Mouse (Mus musculus) olfactory bulb, adult 2 months (tissue): ENCODE measurements around the gene Tmem212. TPM values are rescaled to one million over a fixed set of nuclear protein-coding genes. Genes with fewer than 3 reads are reported as not detected.

Experiments
- H3K27ac ChIP-seq: fragments of 200-500 bp; 2 replicates; pipeline ENCODE4 v1.5.1; 2012; ENCODE audit warnings: low read depth, low read length; ENCODE audit not compliant: insufficient read depth
- H3K4me1 ChIP-seq: fragments of 200-500 bp; 2 replicates; pipeline ENCODE4 v1.6.1; 2012; ENCODE audit warnings: low read length; ENCODE audit not compliant: control insufficient read depth, insufficient read depth
- H3K4me3 ChIP-seq: fragments of 200-500 bp; 2 replicates; pipeline ENCODE4 v1.5.1; 2012; ENCODE audit warnings: mild to moderate bottlenecking, low read depth, low read length, moderate library complexity; ENCODE audit not compliant: insufficient read depth
- CTCF ChIP-seq: fragments of 200-500 bp; IDR thresholded peaks from 2 replicates; pipeline ENCODE4 v1.5.1; 2012; ENCODE audit warnings: low read depth, mild to moderate bottlenecking, low read length, moderate library complexity; ENCODE audit not compliant: insufficient read depth
- POLR2A ChIP-seq: fragments of 200-500 bp; IDR thresholded peaks from 2 replicates; pipeline ENCODE4 v1.6.1; 2012; ENCODE audit warnings: mild to moderate bottlenecking, low read depth, low read length, moderate library complexity; ENCODE audit not compliant: insufficient read depth
- WGBS: fragments of 180-500 bp; shearing (Covaris S2); methylation state at CpG from one replicate; pipeline ENCODE4 v1.1.7; 2018; 5-methylcytosine and 5-hydroxymethylcytosine counted together
- polyA plus RNA-seq: library from polyadenylated mRNA; stranded (reverse); fragments of >200 nt; gene quantifications from 2 replicates; pipeline ENCODE4 v1.2.4, GENCODE M21; 2012; ENCODE audit warnings: low replicate concordance; ENCODE audit not compliant: missing spikeins, insufficient read depth, insufficient read length

Gene Tmem212
- polyA plus RNA-seq, 1 experiment: not detected

GRCm38 (mm10) chr3:27836297-27836696, 59.9 kb downstream of the Tmem212 start:
- WGBS: 85% methylated on average over 3 of the region's 3 CpGs
- Histone ChIP-seq H3K4me1 (no peaks in the 10 kb centered on the region), H3K4me3 (no peak overlapping the region), H3K27ac (no peak overlapping the region)
- TF ChIP-seq CTCF (no peak), POLR2A (no peak)

GRCm38 (mm10) chr3:27835786-27836185, 60.4 kb downstream of the Tmem212 start:
- no peak overlapping the region for H3K27ac ChIP-seq
- no peaks in the 10 kb centered on the region for H3K4me1 ChIP-seq
- TF ChIP-seq POLR2A: no peak
- no peak for TF ChIP-seq CTCF
- 95% methylated on average over 8 of the region's 8 CpGs for WGBS
- no peak overlapping the region for H3K4me3 ChIP-seq

GRCm38 (mm10) chr3:27828755-27829154, 67.4 kb downstream of the Tmem212 start:
- WGBS: 90% methylated on average over 3 of the region's 3 CpGs
- Histone ChIP-seq H3K27ac (no peak overlapping the region), H3K4me3 (no peak overlapping the region), H3K4me1 (no peaks in the 10 kb centered on the region)
- TF ChIP-seq CTCF (no peak), POLR2A (no peak)

- Histone ChIP-seq H3K4me3 (no peak overlapping the region), H3K4me1 (no peaks in the 10 kb centered on the region), H3K27ac (no peak overlapping the region)
- TF ChIP-seq POLR2A (no peak), CTCF (peak; percentile 11; the same call in 1 of the 2 replicates)
- WGBS: 94% methylated on average over 3 of the region's 3 CpGs
Measured at GRCm38 (mm10) chr3:27827236-27827635, 68.9 kb downstream of the Tmem212 start.

- Histone ChIP-seq H3K27ac (no peak overlapping the region), H3K4me3 (no peak overlapping the region), H3K4me1 (no peaks in the 10 kb centered on the region)
- 94% methylated on average over 4 of the region's 4 CpGs for WGBS
- TF ChIP-seq CTCF (no peak), POLR2A (no peak)
Measured at GRCm38 (mm10) chr3:27825985-27826384, 70.2 kb downstream of the Tmem212 start.

Other genes with a start within 250 kb of the Tmem212 start
- not detected in 2 replicates for gene Fndc3b, start 185.1 kb downstream of the Tmem212 start, polyA plus RNA-seq
- gene Pld1, start 42.3 kb upstream of the Tmem212 start, polyA plus RNA-seq: not detected in 2 replicates